Mouse (Mus musculus) layer of hippocampus, postnatal 36 days (tissue): ENCODE measurements around the gene Mapk13. TPM values are rescaled to one million over a fixed set of nuclear protein-coding genes. Genes with fewer than 3 reads are reported as not detected.
"Not testable (repeated sequence)": the region's sequence is repeated elsewhere in the genome, so short reads cannot be mapped to it uniquely, and the experiment has no call there.

Source experiments
- DNase-seq, 2 experiments: peaks; one replicate each; pipeline ENCODE4 v3.0.0; 2022
- total RNA-seq, 2 experiments: library from RNA; stranded (reverse); gene quantifications; 2 replicates each; pipeline ENCODE4 v1.2.3; 2021

Gene Mapk13
- total RNA-seq, result 1 to 10 TPM in 1 of 2 experiments, under 1 TPM in 1; 0.60 to 1.1 TPM

GRCm38 (mm10) chr17:28769121-28769874 is at the start of gene Mapk13:
Mapk13 (plus strand) TSS chr17:28769297.
- DNase-seq, result no peak

- DNase-seq, result no peak
These were observed 43.3 kb upstream of the Mapk13 start, which contains the start of gene AC170998.1 for GRCm38 (mm10) chr17:28725783-28726182. AC170998.1 (plus strand) TSS chr17:28726083.

- DNase-seq, result not testable (repeated sequence)
These were observed 41.6 kb upstream of the Mapk13 start for GRCm38 (mm10) chr17:28727511-28727910.

- DNase-seq, result no peak
These were observed 33.6 kb upstream of the Mapk13 start for GRCm38 (mm10) chr17:28735317-28736105.

- no peak for DNase-seq
These were observed 32.6 kb upstream of the Mapk13 start for GRCm38 (mm10) chr17:28736486-28736885.

GRCm38 (mm10) chr17:28737973-28738372 is 31.1 kb upstream of the Mapk13 start:
- no peak for DNase-seq

GRCm38 (mm10) chr17:28739244-28739643 is 29.9 kb upstream of the Mapk13 start:
- no peak for DNase-seq

- peak; percentile 31 to 45 for DNase-seq
These were observed 25.8 kb upstream of the Mapk13 start for GRCm38 (mm10) chr17:28743145-28743866.

GRCm38 (mm10) chr17:28743916-28744315 is 25.2 kb upstream of the Mapk13 start:
- DNase-seq, result no peak

GRCm38 (mm10) chr17:28745773-28746172 is 23.3 kb upstream of the Mapk13 start:
- no peak for DNase-seq

- no peak for DNase-seq
These were observed 21.1 kb upstream of the Mapk13 start for GRCm38 (mm10) chr17:28748001-28748400.

- DNase-seq, result no peak
These were observed 18.5 kb upstream of the Mapk13 start for GRCm38 (mm10) chr17:28750580-28750979.

GRCm38 (mm10) chr17:28756447-28756846 is 12.7 kb upstream of the Mapk13 start:
- DNase-seq, result no peak

- no peak for DNase-seq
These were observed 11.6 kb upstream of the Mapk13 start for GRCm38 (mm10) chr17:28757470-28757869.

GRCm38 (mm10) chr17:28760736-28761312 is 8.3 kb upstream of the Mapk13 start:
- DNase-seq, result no peak

- peak; percentile 57 to 64 for DNase-seq
These were observed 7.2 kb upstream of the Mapk13 start for GRCm38 (mm10) chr17:28761871-28762270.

GRCm38 (mm10) chr17:28766203-28766602 is 2.9 kb upstream of the Mapk13 start:
- DNase-seq, result no peak

GRCm38 (mm10) chr17:28766781-28767515 is 2.1 kb upstream of the Mapk13 start:
- DNase-seq, result no peak

GRCm38 (mm10) chr17:28769875-28770421 is 851 bp downstream of the Mapk13 start:
- no peak for DNase-seq

GRCm38 (mm10) chr17:28771289-28771688 is 2.2 kb downstream of the Mapk13 start:
- no peak for DNase-seq

GRCm38 (mm10) chr17:28774303-28774702 is 5.2 kb downstream of the Mapk13 start:
- not testable (repeated sequence) for DNase-seq
